Mouse (Mus musculus) 416B (cell line): ENCODE measurements around the gene Tmem135.
"Not testable (repeated sequence)": the region's sequence is repeated elsewhere in the genome, so short reads cannot be mapped to it uniquely, and the experiment has no call there.

Source experiments
- DNase-seq: peaks from one replicate; pipeline ENCODE4 v3.0.0; 2011; ENCODE audit warnings: low read depth

The Tmem135 gene

DNA sequence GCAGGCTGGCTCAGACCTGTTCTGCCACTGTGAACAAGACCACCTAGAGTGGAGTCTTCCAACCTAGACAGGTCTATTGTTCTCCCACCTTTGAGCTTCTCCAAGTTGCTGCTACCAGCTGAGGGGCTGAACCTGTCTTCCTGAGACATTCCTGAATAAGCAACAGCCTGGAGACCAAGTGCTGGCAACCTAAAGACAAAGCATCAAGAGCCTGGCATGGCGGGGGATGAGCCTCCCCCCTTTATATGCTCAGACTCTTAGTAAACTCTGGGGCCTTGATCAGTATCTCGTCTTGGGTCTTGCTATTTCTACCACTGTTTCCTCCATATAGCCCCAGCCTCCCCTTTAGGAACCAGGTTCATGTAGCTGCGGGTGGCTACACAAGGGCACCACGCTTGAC is 81.3 kb downstream of the Tmem135 start:
- DNase-seq: not testable (repeated sequence)

DNA sequence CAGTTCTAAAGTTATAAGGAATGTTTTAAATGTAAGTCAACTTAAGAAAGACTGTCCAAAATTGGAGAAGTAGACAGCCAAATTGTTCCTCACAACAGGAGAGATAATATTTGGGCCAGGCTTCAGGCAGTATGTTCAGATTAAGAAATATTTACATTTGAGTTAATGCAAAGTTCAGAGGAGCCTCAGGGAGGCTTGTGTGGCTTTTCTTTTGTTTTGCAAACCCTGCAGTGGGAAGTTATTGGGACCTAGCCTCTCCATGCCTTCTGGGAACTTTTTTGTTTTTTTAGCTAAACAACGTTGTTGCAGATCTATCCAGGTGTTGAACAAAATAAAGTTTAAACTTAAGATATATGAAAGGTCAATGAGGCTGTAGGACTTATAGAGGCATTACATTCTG is 84.7 kb downstream of the Tmem135 start:
- DNase-seq: no peak

DNA sequence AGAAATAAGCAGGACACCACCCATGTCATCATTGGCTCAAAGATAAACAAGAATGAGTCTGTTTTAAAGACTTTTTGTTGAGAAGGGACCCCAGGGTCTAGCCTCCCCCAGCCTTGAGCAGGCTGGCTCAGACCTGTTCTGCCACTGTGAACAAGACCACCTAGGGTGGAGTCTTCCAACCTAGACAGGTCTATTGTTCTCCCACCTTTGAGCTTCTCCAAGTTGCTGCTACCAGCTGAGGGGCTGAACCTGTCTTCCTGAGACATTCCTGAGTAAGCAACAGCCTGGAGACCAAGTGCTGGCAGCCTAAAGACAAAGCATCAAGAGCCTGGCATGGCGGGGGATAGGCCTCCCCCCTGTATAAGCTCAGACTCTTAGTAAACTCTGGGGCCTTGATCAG is 86.9 kb downstream of the Tmem135 start:
- DNase-seq: not testable (repeated sequence)

- DNase-seq: no peak
Measured at GRCm38 (mm10) chr7:89316112-89316511, 87.9 kb downstream of the Tmem135 start.

GRCm38 (mm10) chr7:89311555-89311954 is 92.5 kb downstream of the Tmem135 start:
- DNase-seq: no peak

- no peak for DNase-seq
Measured at GRCm38 (mm10) chr7:89308926-89309325, 95.1 kb downstream of the Tmem135 start.

- no peak for DNase-seq
Measured at GRCm38 (mm10) chr7:89308238-89308637, 95.8 kb downstream of the Tmem135 start.

DNA sequence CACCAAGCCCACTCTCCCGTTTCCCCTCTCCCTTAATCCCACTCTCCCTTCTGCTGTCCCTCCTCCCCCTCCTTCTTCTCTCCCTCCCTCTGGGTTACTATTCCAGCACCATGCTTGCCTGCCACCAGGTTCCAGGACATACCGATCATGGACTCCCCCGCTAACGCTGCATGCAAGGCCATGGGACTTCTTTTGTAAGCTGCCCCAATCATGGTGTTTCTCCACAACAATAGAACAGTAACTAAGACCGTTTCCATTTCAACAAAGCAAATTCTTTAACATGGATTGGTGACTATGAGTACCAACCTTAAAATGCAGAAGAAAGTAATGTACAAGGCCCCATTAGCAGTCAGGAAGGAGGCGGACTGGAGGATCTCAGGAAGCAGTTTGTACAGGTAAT is 97.2 kb downstream of the Tmem135 start:
- no peak for DNase-seq

GRCm38 (mm10) chr7:89304958-89305357 is 99.1 kb downstream of the Tmem135 start:
- no peak for DNase-seq

DNA sequence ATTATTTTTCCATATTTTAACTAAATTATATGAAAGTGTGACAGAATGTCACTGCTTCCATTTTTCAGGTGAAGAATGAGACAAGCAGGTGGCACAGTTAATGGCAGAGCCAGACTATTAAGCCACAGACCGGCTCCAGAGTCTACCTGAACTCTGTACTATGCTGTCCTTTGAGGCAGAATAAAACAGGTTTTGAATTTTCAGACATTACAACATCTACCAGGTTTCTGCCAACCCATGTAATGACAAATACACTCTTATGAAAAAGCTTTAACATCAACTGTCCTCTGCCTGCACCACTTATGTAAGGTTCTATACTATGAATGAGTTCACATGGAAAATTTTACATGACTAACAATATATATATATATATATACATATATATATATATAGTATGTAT is 100.3 kb downstream of the Tmem135 start:
- no peak for DNase-seq

- peak; percentile 44 for DNase-seq
Measured at GRCm38 (mm10) chr7:89298911-89299458, 105.0 kb downstream of the Tmem135 start.

- DNase-seq: peak; percentile 24
Measured at GRCm38 (mm10) chr7:89296941-89297340, 107.1 kb downstream of the Tmem135 start.

- DNase-seq: no peak
Measured at GRCm38 (mm10) chr7:89282664-89283063, 121.4 kb downstream of the Tmem135 start.

GRCm38 (mm10) chr7:89270438-89270837 is 133.6 kb downstream of the Tmem135 start:
- peak; percentile 31 for DNase-seq

DNA sequence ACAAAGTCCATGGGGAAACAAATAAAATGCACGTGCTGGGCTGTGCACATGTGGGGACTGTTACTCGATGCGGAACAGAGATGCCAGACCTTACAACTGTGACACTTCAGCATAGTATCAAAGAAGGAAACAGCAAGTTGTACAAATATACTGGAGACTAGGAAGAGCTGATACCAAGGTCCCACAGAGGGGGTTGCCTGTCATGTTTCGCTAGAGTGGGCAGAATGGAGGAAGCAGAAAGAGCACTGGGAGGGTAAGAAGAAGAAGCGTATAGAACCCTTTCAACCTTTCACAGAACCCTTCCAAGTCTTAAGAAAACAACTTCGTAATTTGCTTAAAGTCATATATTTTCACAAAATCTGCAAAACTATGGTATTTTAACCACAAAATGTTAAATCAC is 134.2 kb downstream of the Tmem135 start:
- DNase-seq: no peak

DNA sequence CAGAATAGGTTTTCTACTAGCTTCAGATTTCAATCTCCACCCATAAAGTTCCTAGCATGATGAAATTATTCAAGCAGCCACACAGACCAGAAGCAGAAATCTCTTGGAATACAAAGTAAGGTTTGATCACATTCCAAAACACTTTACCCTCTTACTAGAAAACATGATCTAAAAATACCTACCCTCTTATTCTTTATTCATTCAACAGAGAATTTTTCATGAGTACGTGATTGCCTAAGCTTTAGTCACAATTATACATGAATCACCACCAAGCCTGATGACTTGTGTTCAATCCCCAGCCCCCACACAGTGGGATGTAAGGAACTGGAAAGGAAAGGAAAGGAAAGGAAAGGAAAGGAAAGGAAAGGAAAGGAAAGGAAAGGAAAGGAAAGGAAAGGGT is 136.5 kb downstream of the Tmem135 start:
- DNase-seq: peak; percentile 30

- no peak for DNase-seq
Measured at GRCm38 (mm10) chr7:89266017-89266760, 137.8 kb downstream of the Tmem135 start.

DNA sequence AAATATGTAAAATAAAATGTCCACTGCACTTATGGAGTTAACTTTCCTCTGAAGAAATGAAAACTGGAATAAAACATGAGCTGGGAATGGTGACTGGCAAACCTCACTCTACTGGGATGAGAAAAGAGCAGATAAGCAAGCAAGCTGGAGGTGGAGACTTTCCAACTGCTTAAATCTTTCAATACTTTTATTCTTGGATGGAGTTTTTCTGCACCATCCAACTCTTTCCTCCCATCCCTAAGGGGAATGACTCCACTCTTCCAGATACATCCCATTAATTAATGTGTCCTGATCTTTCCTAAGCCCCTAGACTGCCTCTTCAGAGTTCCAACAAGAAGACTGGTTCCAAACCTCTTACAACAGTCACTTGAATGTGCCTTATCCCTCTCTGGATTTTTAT is 143.1 kb downstream of the Tmem135 start:
- no peak for DNase-seq

- no peak for DNase-seq
Measured at GRCm38 (mm10) chr7:89258832-89259231, 145.2 kb downstream of the Tmem135 start.

DNA sequence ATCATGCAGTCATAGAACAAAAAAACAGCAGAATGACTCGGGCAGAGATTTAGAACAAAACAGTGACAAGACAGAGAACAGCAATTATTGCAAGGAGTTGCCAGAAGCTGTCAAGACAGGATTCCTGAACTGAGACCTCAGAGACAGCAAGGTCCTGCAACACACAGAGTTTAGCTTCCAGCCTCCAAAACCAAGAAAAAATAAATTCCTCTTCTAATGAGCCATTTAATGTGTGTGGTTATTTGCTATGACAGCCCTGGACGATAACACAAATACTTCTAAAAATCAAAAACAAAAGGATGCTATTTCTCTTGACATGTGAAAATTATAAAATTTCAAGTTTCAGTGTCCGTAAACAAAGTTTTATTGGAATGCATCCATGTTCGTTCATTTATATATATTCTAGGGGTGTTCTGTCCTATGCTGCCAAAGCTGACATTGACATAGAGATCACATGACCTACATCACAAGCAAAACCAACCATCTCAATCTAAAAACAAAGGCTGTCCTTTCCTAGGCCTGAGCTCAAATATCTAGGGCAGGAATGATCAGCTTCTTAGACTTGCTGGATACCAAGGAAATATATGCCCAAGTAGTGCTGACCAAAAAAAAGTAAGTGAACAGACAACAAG is 146.0 kb downstream of the Tmem135 start:
- DNase-seq: no peak

- DNase-seq: no peak
Measured at GRCm38 (mm10) chr7:89253772-89254171, 150.2 kb downstream of the Tmem135 start.

DNA sequence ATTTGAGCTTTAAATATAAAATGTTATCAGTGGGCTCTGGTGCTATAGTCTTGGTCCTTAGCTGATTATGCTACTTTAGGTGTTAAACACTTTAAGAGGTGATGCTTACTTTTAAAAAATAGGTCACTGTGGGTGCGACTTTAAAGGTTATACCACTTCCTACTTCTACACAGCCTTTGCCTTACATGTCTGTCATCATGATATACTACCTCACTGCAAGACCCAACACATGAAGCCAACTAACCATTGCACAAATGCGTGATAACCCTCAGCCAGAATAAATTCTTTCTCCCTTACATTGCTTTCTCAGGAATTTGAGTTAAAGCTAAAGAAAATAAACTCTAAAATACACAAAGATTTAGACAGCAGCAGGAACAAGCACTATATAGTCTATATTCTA is 150.7 kb downstream of the Tmem135 start:
- DNase-seq: no peak

DNA sequence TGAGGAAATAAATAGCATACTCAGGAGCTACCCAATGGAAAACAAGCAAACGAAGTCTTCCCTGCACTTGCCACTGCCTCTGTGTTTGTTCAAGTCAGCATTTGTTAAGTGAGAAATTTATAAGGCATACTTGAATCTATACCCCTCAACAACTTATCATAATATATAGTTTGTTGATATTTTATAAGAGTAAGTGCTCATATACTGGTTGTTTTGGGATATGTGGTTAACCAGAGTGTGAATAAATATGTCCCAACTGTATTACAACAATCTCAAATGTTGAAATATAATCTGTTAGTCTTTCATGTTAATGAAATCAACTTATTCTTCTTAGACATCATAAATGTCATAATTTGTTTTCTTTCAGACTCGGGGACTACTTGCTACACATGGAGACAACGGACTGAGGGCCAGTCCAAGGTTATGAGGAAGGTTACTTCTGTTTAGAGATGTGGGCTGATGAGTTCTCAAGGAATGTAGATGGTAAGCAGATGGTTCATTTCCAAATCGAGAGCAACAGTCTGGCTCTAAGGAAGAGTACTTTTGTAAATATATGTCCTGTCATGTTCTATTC is 152.1 kb downstream of the Tmem135 start:
- DNase-seq: no peak
